Mouse (Mus musculus): ENCODE data around the gene Rps12-ps3.

- TF ChIP-seq MYC (IDR thresholded peaks at IDR 0.05; ENCODE audit: low read depth, low read length), result no peak
- 0 out of 2 replicates have a peak, but pooled peaks have one; percentile 10 for TF ChIP-seq HCFC1 (IDR thresholded peaks at IDR 0.05; ENCODE audit: low read depth, low read length)
- TF ChIP-seq E2F4 (IDR thresholded peaks at IDR 0.05; ENCODE audit: borderline replicate concordance, low read depth, low read length), result no peak
- TF ChIP-seq POLR2A (IDR thresholded peaks at IDR 0.05; ENCODE audit: control insufficient read depth in 1 of 2, insufficient read depth in 1 of 2, low read depth in 1 of 2, low read length in 2 of 2, poor library complexity in 1 of 2), result no peak
- TF ChIP-seq CTCF (IDR thresholded peaks at IDR 0.05 in 2 of 3, conservative IDR thresholded peaks at IDR 0.05 in 1 of 3; ENCODE audit: control insufficient read depth in 1 of 3, insufficient read depth in 1 of 3, low read depth in 2 of 3, low read length in 3 of 3, poor library complexity in 1 of 3, severe bottlenecking in 1 of 3), result no peak
- TF ChIP-seq NELFE (IDR thresholded peaks at IDR 0.05; ENCODE audit: low read depth, low read length), result no peak
- no peak for TF ChIP-seq NRF1 (IDR thresholded peaks at IDR 0.05; ENCODE audit: insufficient read depth, low read depth, low read length, poor library complexity, severe bottlenecking)
- TF ChIP-seq ZNF384 (IDR thresholded peaks at IDR 0.05; ENCODE audit: low read depth, low read length), result peak; percentile 74
These were observed 14.6 kb downstream of the Rps12-ps3 start for GRCm38 (mm10) chr19:59336655-59337054.

Data from MEL (cell line).